Mouse (Mus musculus) thymus, postnatal 25 days (tissue): ENCODE measurements at regions not wholly inside any gene's neighbourhood (a gene's known extent, or its start where the extent isn't known, plus 50 kb on each side); places are given as distances from the start of the nearest gene placed in this dataset.

Source experiments
- DNase-seq: peaks from one replicate; pipeline ENCODE4 v3.0.0; 2022

GRCm38 (mm10) chr3:115816328-115817160 is 71.1 kb upstream of the Dph5 start:
- DNase-seq: no peak

GRCm38 (mm10) chr3:115817771-115818170 is 69.9 kb upstream of the Dph5 start:
- no peak for DNase-seq

- no peak for DNase-seq
Observed at GRCm38 (mm10) chr3:115818734-115819133, 68.9 kb upstream of the Dph5 start.

GRCm38 (mm10) chr3:115819401-115820138 is 68.1 kb upstream of the Dph5 start:
- DNase-seq: no peak

GRCm38 (mm10) chr3:115820139-115820481 is 67.5 kb upstream of the Dph5 start:
- no peak for DNase-seq

- no peak for DNase-seq
Observed at GRCm38 (mm10) chr3:115821627-115822026, 66.0 kb upstream of the Dph5 start.

- no peak for DNase-seq
Observed at GRCm38 (mm10) chr3:115822491-115822890, 65.1 kb upstream of the Dph5 start.

- no peak for DNase-seq
Observed at GRCm38 (mm10) chr3:115823741-115824140, 63.9 kb upstream of the Dph5 start.

- DNase-seq: no peak
Observed at GRCm38 (mm10) chr3:115824792-115825191, 62.8 kb upstream of the Dph5 start.

GRCm38 (mm10) chr3:115835381-115835780 is 52.3 kb upstream of the Dph5 start:
- no peak for DNase-seq

- DNase-seq: no peak
Observed at GRCm38 (mm10) chr3:115837617-115838216, 49.9 kb upstream of the Dph5 start.
